Mouse (Mus musculus) adipocyte (in vitro differentiated cells): ENCODE data around the gene Zfyve16.

Experiments used
- DNase-seq: peaks from one replicate; pipeline ENCODE4 v3.0.0-alpha.2; 2016; ENCODE audit warnings: low spot score

Zfyve16 gene

DNA sequence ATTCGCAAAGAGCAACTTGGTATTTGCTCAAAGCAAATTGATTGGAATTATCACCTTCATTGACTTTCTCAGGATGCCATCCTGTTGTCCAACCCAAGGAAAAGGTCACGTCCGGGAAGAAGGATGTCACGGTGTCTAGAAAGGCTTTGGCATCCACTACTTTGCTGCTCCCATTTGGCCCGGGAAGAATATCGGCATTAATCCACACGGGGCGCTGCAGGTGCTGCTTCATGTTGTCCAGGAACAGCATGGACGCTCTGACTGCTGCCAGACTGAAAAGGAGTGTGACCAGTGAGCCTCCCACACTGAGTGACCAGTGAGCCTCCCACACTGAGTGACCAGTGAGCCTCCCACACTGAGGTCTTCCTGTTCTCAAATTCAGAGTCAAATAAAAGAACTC is 62.8 kb downstream of the Zfyve16 start:
- no peak for DNase-seq

DNA sequence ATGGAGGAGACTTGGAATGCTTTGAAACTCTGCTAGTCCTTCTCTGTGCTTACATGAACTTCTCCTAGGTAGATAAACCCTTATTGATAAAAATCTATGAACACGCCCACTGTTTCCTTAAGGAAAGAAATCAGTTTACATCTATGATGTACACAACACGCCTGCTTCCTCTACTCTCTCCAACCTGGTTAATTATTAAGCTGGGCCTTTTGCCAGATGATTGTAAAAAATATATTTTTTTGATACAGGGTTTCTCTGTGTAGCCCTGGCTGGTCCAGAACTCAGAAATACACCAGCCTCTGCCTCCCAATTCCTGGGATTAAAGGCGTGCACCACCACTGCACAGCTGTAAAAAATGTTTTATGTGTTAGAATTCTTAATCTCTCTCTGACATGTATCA is 66.0 kb downstream of the Zfyve16 start:
- DNase-seq: no peak

DNA sequence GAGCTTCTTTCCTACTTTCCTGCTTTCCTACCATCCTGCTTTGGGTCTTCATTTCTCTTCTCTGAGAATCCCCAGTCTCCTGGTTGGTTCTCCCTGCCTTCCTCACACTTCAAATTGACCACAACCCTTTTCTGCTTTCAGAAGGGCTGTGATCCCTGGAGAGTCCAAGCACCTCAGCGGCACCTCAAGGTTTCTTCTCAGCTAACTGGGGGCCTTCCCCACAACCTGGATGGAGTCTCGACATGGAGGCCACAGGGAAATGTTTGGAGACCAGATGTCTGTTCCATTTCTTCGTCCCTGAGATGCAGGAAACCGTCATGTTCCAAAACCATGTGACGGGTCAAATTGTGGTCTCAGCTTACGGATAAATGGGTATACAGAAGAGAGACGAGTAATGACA is 83.8 kb downstream of the Zfyve16 start:
- no peak for DNase-seq

DNA sequence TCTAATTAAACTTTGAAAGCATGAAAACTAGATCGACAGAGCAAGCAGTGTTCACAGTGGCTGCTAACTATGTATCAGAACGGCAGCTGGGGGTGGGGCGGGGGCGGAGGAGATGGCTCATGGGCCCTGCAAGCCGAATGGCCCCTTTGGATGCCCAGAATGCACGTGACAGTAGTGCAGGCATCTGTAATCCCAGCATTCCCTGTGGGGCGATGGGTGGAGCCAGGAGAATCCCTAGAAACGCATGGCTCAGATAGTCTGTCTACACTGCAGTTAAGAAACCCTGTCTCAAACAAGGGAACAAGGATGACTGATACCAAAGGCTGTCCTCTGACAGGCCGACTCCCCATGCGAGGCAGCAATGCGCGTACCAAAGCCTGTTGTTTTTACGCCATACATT is 90.4 kb downstream of the Zfyve16 start:
- DNase-seq: no peak

- no peak for DNase-seq
Measured at GRCm38 (mm10) chr13:92438656-92439055, 92.0 kb downstream of the Zfyve16 start.
